Mouse (Mus musculus): ENCODE measurements at regions not wholly inside any gene's neighbourhood (a gene's known extent, or its start where the extent isn't known, plus 50 kb on each side); places are given as distances from the start of the nearest gene placed in this dataset.

GRCm38 (mm10) chr9:87453261-87453660, 197.9 kb upstream of the Cep162 start:
- DNase-seq (ENCODE audit: low spot score in 2 of 2), result no peak

GRCm38 (mm10) chr9:87452571-87452970, 197.2 kb upstream of the Cep162 start:
- DNase-seq (ENCODE audit: low spot score in 2 of 2), result no peak

GRCm38 (mm10) chr9:87443467-87444235, 188.3 kb upstream of the Cep162 start:
- DNase-seq (ENCODE audit: low spot score in 2 of 2), result no peak

GRCm38 (mm10) chr9:87432072-87432471, 176.7 kb upstream of the Cep162 start:
- DNase-seq (ENCODE audit: low spot score in 2 of 2), result no peak

- no peak for DNase-seq (ENCODE audit: low spot score in 2 of 2)
Measured at GRCm38 (mm10) chr9:87431523-87431922, 176.2 kb upstream of the Cep162 start.

- DNase-seq (ENCODE audit: low spot score in 2 of 2), result peak; percentile 19
Measured at GRCm38 (mm10) chr9:87425201-87425600, 169.9 kb upstream of the Cep162 start.

- DNase-seq (ENCODE audit: low spot score in 2 of 2), result no peak
Measured at GRCm38 (mm10) chr9:87421175-87421574, 165.8 kb upstream of the Cep162 start.

GRCm38 (mm10) chr9:87419376-87419775, 164.0 kb upstream of the Cep162 start:
- peak; percentile 43 to 60 for DNase-seq (ENCODE audit: low spot score in 2 of 2)

- no peak for DNase-seq (ENCODE audit: low spot score in 2 of 2)
Measured at GRCm38 (mm10) chr9:87412894-87413293, 157.6 kb upstream of the Cep162 start.

- DNase-seq (ENCODE audit: low spot score in 2 of 2), result no peak
Measured at GRCm38 (mm10) chr9:87411044-87411443, 155.7 kb upstream of the Cep162 start.

- no peak for DNase-seq (ENCODE audit: low spot score in 2 of 2)
Measured at GRCm38 (mm10) chr9:87409736-87410135, 154.4 kb upstream of the Cep162 start.

GRCm38 (mm10) chr9:87408805-87409204, 153.5 kb upstream of the Cep162 start:
- DNase-seq (ENCODE audit: low spot score in 2 of 2), result no peak

GRCm38 (mm10) chr9:87406476-87406875, 151.1 kb upstream of the Cep162 start:
- DNase-seq (ENCODE audit: low spot score in 2 of 2), result no peak

GRCm38 (mm10) chr9:87405115-87405720, 149.9 kb upstream of the Cep162 start:
- no peak for DNase-seq (ENCODE audit: low spot score in 2 of 2)

GRCm38 (mm10) chr9:87402010-87402409, 146.7 kb upstream of the Cep162 start:
- DNase-seq (ENCODE audit: low spot score in 2 of 2), result no peak

- no peak for DNase-seq (ENCODE audit: low spot score in 2 of 2)
Measured at GRCm38 (mm10) chr9:87387516-87387915, 132.2 kb upstream of the Cep162 start.

- no peak for DNase-seq (ENCODE audit: low spot score in 2 of 2)
Measured at GRCm38 (mm10) chr9:87383513-87383912, 128.2 kb upstream of the Cep162 start.

GRCm38 (mm10) chr9:87377921-87378320, 122.6 kb upstream of the Cep162 start:
- no peak for DNase-seq (ENCODE audit: low spot score in 2 of 2)

GRCm38 (mm10) chr9:87376731-87377310, 121.5 kb upstream of the Cep162 start:
- DNase-seq (ENCODE audit: low spot score in 2 of 2), result no peak

- DNase-seq (ENCODE audit: low spot score in 2 of 2), result no peak
Measured at GRCm38 (mm10) chr9:87372251-87372905, 117.0 kb upstream of the Cep162 start.

- no peak for DNase-seq (ENCODE audit: low spot score in 2 of 2)
Measured at GRCm38 (mm10) chr9:87369059-87369458, 113.7 kb upstream of the Cep162 start.

- DNase-seq (ENCODE audit: low spot score in 2 of 2), result no peak
Measured at GRCm38 (mm10) chr9:87347008-87347407, 91.7 kb upstream of the Cep162 start.
